Mouse (Mus musculus) embryo, embryonic 11.5 days (tissue): Measurements from ENCODE around the gene Slitrk3.
"Not testable (repeated sequence)": the region's sequence is repeated elsewhere in the genome, so short reads cannot be mapped to it uniquely, and the experiment has no call there.

ENCODE experiments used
- DNase-seq: peaks from one replicate; pipeline ENCODE4 v3.0.0-alpha.2; 2012; ENCODE audit warnings: low read depth, low spot score

Gene Slitrk3

GRCm38 (mm10) chr3:73057197-73057811 is at the start of gene Slitrk3:
TSS of gene Slitrk3 (minus strand) at chr3:73057803.
- no peak for DNase-seq

DNA sequence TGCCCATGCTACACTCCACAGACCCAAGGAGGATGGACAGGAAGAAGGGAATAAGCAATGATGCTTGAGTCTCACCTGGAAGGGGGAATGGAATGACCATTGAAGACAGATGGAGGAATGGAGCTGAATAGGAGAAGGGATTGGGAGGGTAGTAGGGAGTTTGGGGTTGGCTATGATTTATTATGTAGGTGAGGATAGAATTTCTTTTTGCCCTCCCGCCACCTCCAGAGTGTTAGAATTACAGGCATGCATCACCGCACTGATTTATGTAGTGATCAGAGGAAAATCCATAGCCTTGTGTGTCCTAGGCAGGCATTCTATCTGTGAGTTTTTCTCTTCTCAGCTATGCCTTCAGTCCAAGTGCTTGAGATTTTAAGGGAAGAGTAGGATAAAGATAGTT is 36.8 kb upstream of the Slitrk3 start:
- not testable (repeated sequence) for DNase-seq

GRCm38 (mm10) chr3:73084620-73085019 is 27.0 kb upstream of the Slitrk3 start:
- DNase-seq, result no peak

GRCm38 (mm10) chr3:73065823-73066755 is 8.5 kb upstream of the Slitrk3 start:
- DNase-seq, result peak; percentile 48

GRCm38 (mm10) chr3:73058190-73058589 is 587 bp upstream of the Slitrk3 start:
- DNase-seq, result no peak

- DNase-seq, result no peak
These were observed 959 bp downstream of the Slitrk3 start for GRCm38 (mm10) chr3:73056492-73057196.

GRCm38 (mm10) chr3:73056044-73056438 is 1.6 kb downstream of the Slitrk3 start:
- no peak for DNase-seq

DNA sequence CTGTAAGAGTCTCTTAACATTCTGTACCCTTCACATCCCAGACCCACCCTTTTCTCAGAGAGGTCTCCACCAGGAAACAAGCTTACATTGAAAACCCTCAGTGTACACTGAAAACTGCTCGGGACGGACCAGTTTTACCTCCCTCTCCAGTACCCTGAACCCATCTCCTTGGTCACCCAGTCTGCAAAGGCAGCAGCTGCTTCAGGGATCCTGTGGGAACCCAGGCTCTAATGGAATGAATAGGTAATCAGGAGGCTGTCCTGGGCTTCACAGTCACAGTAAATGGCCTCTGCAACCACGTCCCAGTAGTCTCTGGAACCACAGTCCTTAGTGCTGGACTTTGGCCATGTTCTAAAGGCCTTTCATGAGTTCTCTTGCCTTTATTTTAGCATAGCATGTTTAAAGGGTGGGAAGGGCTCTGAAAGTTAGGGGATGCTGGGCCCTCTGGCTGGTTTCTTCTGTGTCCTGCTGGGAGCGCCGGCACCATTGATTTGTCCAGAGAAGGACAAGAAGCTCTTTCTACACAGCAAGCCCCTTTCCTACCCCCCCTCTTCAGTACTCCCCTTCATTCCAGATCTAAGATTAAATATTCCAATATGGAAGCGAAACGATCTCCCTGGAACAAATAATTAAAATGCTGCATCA is 2.1 kb downstream of the Slitrk3 start:
- DNase-seq, result no peak

GRCm38 (mm10) chr3:73053451-73053931 is 4.1 kb downstream of the Slitrk3 start:
- no peak for DNase-seq

DNA sequence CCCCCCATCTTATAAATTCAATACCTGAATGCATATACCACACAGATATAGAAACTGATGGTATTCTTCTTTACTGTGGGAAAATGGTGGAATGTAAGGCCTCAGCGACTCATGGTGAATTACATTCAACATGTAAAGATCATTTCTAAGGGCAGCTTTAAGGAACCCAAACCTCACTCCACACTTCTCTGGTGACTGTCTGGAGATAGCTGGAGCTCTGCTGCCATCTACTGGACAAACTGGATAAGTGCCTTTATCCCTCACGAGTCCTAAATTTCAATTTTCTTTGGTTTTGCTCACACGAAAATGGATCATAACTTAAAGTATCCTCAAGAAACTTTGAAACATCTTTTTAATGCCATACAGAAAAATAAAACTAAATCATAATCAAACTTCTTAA is 11.4 kb downstream of the Slitrk3 start:
- peak; percentile 53 for DNase-seq

DNA sequence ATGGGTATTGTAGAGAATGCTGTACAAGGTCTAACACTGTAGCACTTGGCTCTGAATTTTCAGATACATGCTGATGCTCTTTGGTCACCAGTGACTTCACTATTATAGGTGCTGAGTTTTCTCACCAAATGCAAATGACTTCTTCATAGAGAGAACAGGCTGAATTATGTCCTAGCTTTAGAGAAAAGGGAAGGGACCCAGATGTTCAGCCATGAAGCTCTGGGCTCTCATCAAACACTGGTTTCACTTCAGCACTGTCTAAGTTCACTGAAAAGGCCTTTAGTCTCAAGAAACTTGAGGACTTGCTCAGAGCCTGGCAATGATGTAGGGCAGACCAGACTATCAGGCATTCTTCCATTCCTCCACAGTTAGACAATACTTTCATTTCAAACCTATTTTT is 15.3 kb downstream of the Slitrk3 start:
- DNase-seq, result no peak

GRCm38 (mm10) chr3:73006045-73006444 is 51.6 kb downstream of the Slitrk3 start:
- no peak for DNase-seq

GRCm38 (mm10) chr3:73002933-73003696 is 54.5 kb downstream of the Slitrk3 start:
- no peak for DNase-seq

DNA sequence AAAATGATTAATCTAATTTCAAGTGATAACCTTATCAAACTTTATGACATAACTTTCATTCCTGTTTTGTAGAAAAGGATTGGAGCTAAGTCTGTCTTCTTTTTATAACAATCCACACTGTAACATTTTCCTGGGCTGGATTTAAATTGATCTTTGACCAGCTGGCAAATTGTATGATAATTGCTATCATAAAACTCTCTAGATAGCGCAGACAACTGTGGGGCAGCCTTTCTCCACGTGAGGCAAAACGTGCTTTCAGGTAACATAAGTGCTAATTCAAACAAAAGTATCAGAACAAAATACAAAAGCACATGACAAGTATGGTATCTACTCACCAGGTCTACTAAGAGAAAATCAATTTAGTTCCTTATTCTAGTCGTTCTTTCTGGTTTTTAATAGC is 60.1 kb downstream of the Slitrk3 start:
- no peak for DNase-seq
